Comparison of ENCODE assay signal across 13 mouse cellular contexts in genomic region chr7:78794571-78795092, GRCm38 (mm10). TPM values are rescaled to one million over a fixed set of nuclear protein-coding genes. Genes with fewer than 3 reads are reported as not detected.
A peak's percentile ranks its signal among the peaks of the same experiment; 100 is the strongest.
DNase-seq lines count a peak whose midpoint lies in the region; ATAC-seq and TF ChIP-seq lines count a peak whose summit lies in the region.
"Had no signal": no experiment of that assay in that cellular context is flagged by ENCODE, and none has a peak within 500 bp of the region (broad histone marks: within the 10 kb centered on the region; RNA-seq: fewer than 3 reads in every experiment).

No protein-coding gene starts in this region.

- H3K4me2 ChIP-seq in limb, embryonic 14.5 days (replicated peaks; ENCODE audit: low read depth, low read length, severe bottlenecking): no peak overlapping the region
- H3K4me2 ChIP-seq in embryonic facial prominence, embryonic 15.5 days (replicated peaks): no peak overlapping the region
- H3K4me2 ChIP-seq in heart, embryonic 11.5 days: no peak overlapping the region
- H3K4me2 ChIP-seq in liver, embryonic 14.5 days (ENCODE audit: low read depth): no peak overlapping the region
- H3K4me2 ChIP-seq: hindbrain, embryonic 15.5 days had no signal

- no peak for TF ChIP-seq POLR2A in limb, embryonic 14.5 days (IDR thresholded peaks at IDR 0.05; ENCODE audit: borderline replicate concordance, extremely low read depth, insufficient read depth, insufficient read length)

- H3K9ac ChIP-seq in limb, embryonic 14.5 days (ENCODE audit: low read depth, low read length, severe bottlenecking): no peak overlapping the region
- H3K9ac ChIP-seq in embryonic facial prominence, embryonic 15.5 days: no peak overlapping the region
- H3K9ac ChIP-seq in heart, embryonic 11.5 days (ENCODE audit: low read depth, low read length): 0 out of 2 replicates have a peak overlapping the region, but pooled peaks have one; percentile 34
- H3K9ac ChIP-seq in liver, embryonic 14.5 days (replicated peaks): 0 out of 2 replicates have a peak overlapping the region, but pooled peaks have one; percentile 3
- H3K9ac ChIP-seq: hindbrain, embryonic 15.5 days had no signal

- H3K27ac ChIP-seq in limb, embryonic 14.5 days (replicated peaks; ENCODE audit: low read depth, low read length): 0 out of 2 replicates have a peak overlapping the region, but pooled peaks have one; percentile 19
- no peak overlapping the region for H3K27ac ChIP-seq in limb, embryonic 10.5 days
- H3K27ac ChIP-seq in embryonic facial prominence, embryonic 15.5 days (replicated peaks): 0 out of 2 replicates have a peak overlapping the region, but pooled peaks have one; percentile 5
- H3K27ac ChIP-seq in heart, embryonic 11.5 days (ENCODE audit: low read depth, low read length): no peak overlapping the region
- peak overlapping the region; percentile 20; the same call in 1 of the 2 replicates for H3K27ac ChIP-seq in liver, embryonic 14.5 days
- H3K27ac ChIP-seq: hindbrain, embryonic 15.5 days; kidney, postnatal 0 days had no signal

- H3K9me3 ChIP-seq in limb, embryonic 14.5 days (ENCODE audit: control insufficient read depth, low read length): no peaks in the 10 kb centered on the region
- no peaks in the 10 kb centered on the region for H3K9me3 ChIP-seq in limb, embryonic 10.5 days (replicated peaks)
- no peaks in the 10 kb centered on the region for H3K9me3 ChIP-seq in embryonic facial prominence, embryonic 15.5 days (replicated peaks)
- H3K9me3 ChIP-seq in heart, embryonic 11.5 days (replicated peaks; ENCODE audit: control insufficient read depth, low read length): no peaks in the 10 kb centered on the region
- H3K9me3 ChIP-seq in liver, embryonic 14.5 days (ENCODE audit: control insufficient read depth, low read length): no peaks in the 10 kb centered on the region
- H3K9me3 ChIP-seq: hindbrain, embryonic 15.5 days had no signal

- no peak overlapping the region for H3K4me3 ChIP-seq in limb, embryonic 14.5 days (replicated peaks; ENCODE audit: low read length)
- no peak overlapping the region for H3K4me3 ChIP-seq in limb, embryonic 10.5 days
- no peak overlapping the region for H3K4me3 ChIP-seq in embryonic facial prominence, embryonic 15.5 days (replicated peaks)
- H3K4me3 ChIP-seq in heart, embryonic 11.5 days (ENCODE audit: low read depth, low read length): no peak overlapping the region
- no peak overlapping the region for H3K4me3 ChIP-seq in liver, embryonic 14.5 days (ENCODE audit: insufficient read depth in 1 of 2, low read depth in 2 of 2, low read length in 2 of 2)
- H3K4me3 ChIP-seq: hindbrain, embryonic 15.5 days had no signal

- H3K27me3 ChIP-seq in limb, embryonic 14.5 days (ENCODE audit: control insufficient read depth, insufficient read depth, low read length): no peaks in the 10 kb centered on the region
- H3K27me3 ChIP-seq in limb, embryonic 10.5 days (ENCODE audit: low read depth, poor library complexity, severe bottlenecking): no peaks in the 10 kb centered on the region
- no peaks in the 10 kb centered on the region for H3K27me3 ChIP-seq in embryonic facial prominence, embryonic 15.5 days
- H3K27me3 ChIP-seq in heart, embryonic 11.5 days (ENCODE audit: control insufficient read depth, insufficient read depth, low read length): peaks cover 8% of the 10 kb centered on the region; the same call in 1 of the 2 replicates
- no peaks in the 10 kb centered on the region for H3K27me3 ChIP-seq in liver, embryonic 14.5 days (ENCODE audit: control insufficient read depth, insufficient read depth, low read length)
- H3K27me3 ChIP-seq: CH12.LX; hindbrain, embryonic 15.5 days had no signal

- H3K4me1 ChIP-seq in limb, embryonic 14.5 days (ENCODE audit: control insufficient read depth, insufficient read depth, low read length): no peaks in the 10 kb centered on the region
- no peaks in the 10 kb centered on the region for H3K4me1 ChIP-seq in limb, embryonic 10.5 days
- H3K4me1 ChIP-seq in embryonic facial prominence, embryonic 15.5 days: peaks cover 19% of the 10 kb centered on the region; the same call in 1 of the 2 replicates
- peaks cover 7% of the 10 kb centered on the region; the same call in 1 of the 2 replicates for H3K4me1 ChIP-seq in heart, embryonic 11.5 days (ENCODE audit: control insufficient read depth, insufficient read depth, low read length)
- peaks cover 40% of the 10 kb centered on the region in 2 experiments for H3K4me1 ChIP-seq in liver, embryonic 14.5 days (replicated peaks; ENCODE audit: control insufficient read depth in 2 of 2, insufficient read depth in 2 of 2, low read length in 1 of 2)

- TF ChIP-seq EP300 in liver, embryonic 14.5 days (IDR thresholded peaks at IDR 0.05; ENCODE audit: low read depth): no peak

- ATAC-seq in limb, embryonic 14.5 days (ENCODE audit: low FRiP score, low read depth): no peak
- ATAC-seq in embryonic facial prominence, embryonic 15.5 days (ENCODE audit: insufficient number of reproducible peaks, low FRiP score, low TSS enrichment, low read depth): no peak
- no peak for ATAC-seq in heart, embryonic 11.5 days (replicated peaks; ENCODE audit: insufficient number of reproducible peaks, low FRiP score, low TSS enrichment)
- no peak for ATAC-seq in liver, embryonic 14.5 days (ENCODE audit: insufficient read depth)

- DNase-seq in limb, embryonic 14.5 days (ENCODE audit: low spot score): no peak
- DNase-seq in limb, embryonic 10.5 days (ENCODE audit: low spot score): no peak
- DNase-seq in liver, embryonic 14.5 days (ENCODE audit: low read depth in 3 of 3, low spot score in 3 of 3): no peak
- DNase-seq in retina, postnatal 1 day: no peak
- DNase-seq in kidney, adult 8-10 months: no peak
- DNase-seq: cerebellum, postnatal 10 days; left cerebral cortex, postnatal 4 days; lung, postnatal 36 days had no signal

- H3K36me3 ChIP-seq in limb, embryonic 14.5 days (ENCODE audit: control insufficient read depth, insufficient read depth, low read length): peaks cover 22% of the 10 kb centered on the region
- H3K36me3 ChIP-seq in limb, embryonic 10.5 days: peaks cover 41% of the 10 kb centered on the region
- H3K36me3 ChIP-seq in embryonic facial prominence, embryonic 15.5 days: peaks cover 29% of the 10 kb centered on the region
- no peaks in the 10 kb centered on the region; the same call in 1 of the 2 replicates for H3K36me3 ChIP-seq in heart, embryonic 11.5 days (ENCODE audit: control insufficient read depth, insufficient read depth, low read length)
- H3K36me3 ChIP-seq in liver, embryonic 14.5 days (replicated peaks; ENCODE audit: control insufficient read depth, insufficient read depth, low read depth): peaks cover 7% of the 10 kb centered on the region

- no peak for TF ChIP-seq CTCF in liver, embryonic 14.5 days (IDR thresholded peaks at IDR 0.05; ENCODE audit: low read depth)

- 59% methylated on average over 6 of the region's 6 CpGs for WGBS in limb, embryonic 14.5 days
- 81% methylated on average over 6 of the region's 6 CpGs for WGBS in limb, embryonic 10.5 days
- WGBS in embryonic facial prominence, embryonic 15.5 days: 47% methylated on average over 6 of the region's 6 CpGs
- 65% methylated on average over 6 of the region's 6 CpGs for WGBS in heart, embryonic 11.5 days (ENCODE audit: insufficient replicate concordance)
- WGBS in liver, embryonic 14.5 days (ENCODE audit: insufficient replicate concordance): 63% methylated on average over 6 of the region's 6 CpGs

RNA-seq across cellular contexts. Expression of gene Mrpl46, which starts 11.3 kb away (rescaled TPM):
- polyA plus RNA-seq in limb, embryonic 14.5 days (2012; rRNA removed): 18.7 and 29.4 TPM in 2 replicates
- 58.6 and 60.3 TPM in 2 replicates for polyA plus RNA-seq in limb, embryonic 14.5 days (2014; fragmentation: Nextera tagmentation; extraction: Ambion mirVana)
- polyA plus RNA-seq in limb, embryonic 10.5 days (2016; fragmentation: Nextera tagmentation; extraction: Ambion mirVana): 85.4 and 96.4 TPM in 2 replicates
- 51.1 and 51.5 TPM in 2 replicates for polyA plus RNA-seq in embryonic facial prominence, embryonic 15.5 days (2015; fragmentation: Nextera tagmentation; extraction: Ambion mirVana)
- polyA plus RNA-seq in heart, embryonic 11.5 days (2014; fragmentation: Nextera tagmentation; extraction: Ambion mirVana): 65.9 and 68.3 TPM in 2 replicates
- polyA plus RNA-seq in liver, embryonic 14.5 days (2012; rRNA removed): 16.3 and 22.4 TPM in 2 replicates
- polyA plus RNA-seq in liver, embryonic 14.5 days (2014; fragmentation: Nextera tagmentation; extraction: Ambion mirVana): 52.9 and 55.1 TPM in 2 replicates

RNA-seq across cellular contexts. Expression of gene Mrps11, which starts 11.7 kb away (rescaled TPM):
- polyA plus RNA-seq in limb, embryonic 14.5 days (2012; rRNA removed): 84.4 and 86.6 TPM in 2 replicates
- 70.0 and 70.7 TPM in 2 replicates for polyA plus RNA-seq in limb, embryonic 14.5 days (2014; fragmentation: Nextera tagmentation; extraction: Ambion mirVana)
- 92.4 and 99.7 TPM in 2 replicates for polyA plus RNA-seq in limb, embryonic 10.5 days (2016; fragmentation: Nextera tagmentation; extraction: Ambion mirVana)
- 69.5 and 74.8 TPM in 2 replicates for polyA plus RNA-seq in embryonic facial prominence, embryonic 15.5 days (2015; fragmentation: Nextera tagmentation; extraction: Ambion mirVana)
- polyA plus RNA-seq in heart, embryonic 11.5 days (2014; fragmentation: Nextera tagmentation; extraction: Ambion mirVana): 60.7 and 64.7 TPM in 2 replicates
- 41.3 and 45.2 TPM in 2 replicates for polyA plus RNA-seq in liver, embryonic 14.5 days (2012; rRNA removed)
- polyA plus RNA-seq in liver, embryonic 14.5 days (2014; fragmentation: Nextera tagmentation; extraction: Ambion mirVana): 40.8 and 46.3 TPM in 2 replicates

RNA-seq across cellular contexts. Expression of gene Det1, which starts 52.4 kb away (rescaled TPM):
- polyA plus RNA-seq in limb, embryonic 14.5 days (2012; rRNA removed): 18.6 and 24.3 TPM in 2 replicates
- polyA plus RNA-seq in limb, embryonic 14.5 days (2014; fragmentation: Nextera tagmentation; extraction: Ambion mirVana): 15.6 and 19.4 TPM in 2 replicates
- 21.0 and 23.5 TPM in 2 replicates for polyA plus RNA-seq in limb, embryonic 10.5 days (2016; fragmentation: Nextera tagmentation; extraction: Ambion mirVana)
- 16.5 and 18.1 TPM in 2 replicates for polyA plus RNA-seq in embryonic facial prominence, embryonic 15.5 days (2015; fragmentation: Nextera tagmentation; extraction: Ambion mirVana)
- polyA plus RNA-seq in heart, embryonic 11.5 days (2014; fragmentation: Nextera tagmentation; extraction: Ambion mirVana): 12.1 and 12.5 TPM in 2 replicates
- polyA plus RNA-seq in liver, embryonic 14.5 days (2012; rRNA removed): 6.3 and 7.0 TPM in 2 replicates
- polyA plus RNA-seq in liver, embryonic 14.5 days (2014; fragmentation: Nextera tagmentation; extraction: Ambion mirVana): 6.9 and 7.6 TPM in 2 replicates

RNA-seq across cellular contexts. Expression of gene Ntrk3, which starts 56.8 kb away (rescaled TPM):
- polyA plus RNA-seq in limb, embryonic 14.5 days (2012; rRNA removed): 15.0 and 17.4 TPM in 2 replicates
- polyA plus RNA-seq in limb, embryonic 14.5 days (2014; fragmentation: Nextera tagmentation; extraction: Ambion mirVana): 4.1 and 5.3 TPM in 2 replicates
- polyA plus RNA-seq in limb, embryonic 10.5 days (2016; fragmentation: Nextera tagmentation; extraction: Ambion mirVana): 0.16 and 0.36 TPM in 2 replicates
- 4.0 and 6.2 TPM in 2 replicates for polyA plus RNA-seq in embryonic facial prominence, embryonic 15.5 days (2015; fragmentation: Nextera tagmentation; extraction: Ambion mirVana)
- 1.1 and 1.8 TPM in 2 replicates for polyA plus RNA-seq in heart, embryonic 11.5 days (2014; fragmentation: Nextera tagmentation; extraction: Ambion mirVana)
- 0.25 and 0.50 TPM in 2 replicates for polyA plus RNA-seq in liver, embryonic 14.5 days (2012; rRNA removed)
- 0.03 and 0.14 TPM in 2 replicates for polyA plus RNA-seq in liver, embryonic 14.5 days (2014; fragmentation: Nextera tagmentation; extraction: Ambion mirVana)

Comparison
In these comparisons a context has a peak if more than half of its experiments do, and no peak if none do; other contexts are left out.
1. H3K27ac ChIP-seq: peak in limb, embryonic 14.5 days (single experiment), embryonic facial prominence, embryonic 15.5 days (single experiment) and liver, embryonic 14.5 days (single experiment); none in limb, embryonic 10.5 days (single experiment) and heart, embryonic 11.5 days (single experiment).
2. H3K9ac ChIP-seq: peak in heart, embryonic 11.5 days (single experiment) and liver, embryonic 14.5 days (single experiment); none in limb, embryonic 14.5 days (single experiment) and embryonic facial prominence, embryonic 15.5 days (single experiment).